Mouse (Mus musculus) CD4-positive helper T cell, adult 2 months (primary cell): Measurements from ENCODE around the gene Olfr1043.
"Not testable (repeated sequence)": the region's sequence is repeated elsewhere in the genome, so short reads cannot be mapped to it uniquely, and the experiment has no call there.

ENCODE experiments used
- DNase-seq: peaks from one replicate; pipeline ENCODE4 v3.0.0-alpha.2; 2012; ENCODE audit warnings: low read depth, missing footprints, low spot score

Olfr1043 gene

DNA sequence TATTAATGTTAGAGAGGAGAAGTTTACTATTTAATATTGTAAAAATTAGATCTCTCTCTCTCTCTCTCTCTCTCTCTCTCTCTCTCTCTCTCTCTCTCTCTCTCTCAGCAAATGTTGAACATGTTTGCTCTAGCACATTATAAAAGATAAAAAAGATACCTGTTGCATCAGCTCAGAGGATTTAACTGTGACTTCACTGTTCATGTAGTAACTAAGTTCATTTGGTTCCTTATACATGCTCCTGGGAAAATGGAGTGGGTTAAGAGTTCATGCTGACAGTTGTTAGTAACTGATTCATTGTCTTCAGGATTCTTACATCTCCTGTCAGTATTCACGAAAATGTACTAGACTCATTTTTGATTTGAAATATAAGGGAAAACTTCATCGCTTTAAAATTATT, at the start of gene Olfr1043:
Olfr1043 (minus strand) TSS at position 101 of the 400 bp plus-strand sequence.
- no peak for DNase-seq

DNA sequence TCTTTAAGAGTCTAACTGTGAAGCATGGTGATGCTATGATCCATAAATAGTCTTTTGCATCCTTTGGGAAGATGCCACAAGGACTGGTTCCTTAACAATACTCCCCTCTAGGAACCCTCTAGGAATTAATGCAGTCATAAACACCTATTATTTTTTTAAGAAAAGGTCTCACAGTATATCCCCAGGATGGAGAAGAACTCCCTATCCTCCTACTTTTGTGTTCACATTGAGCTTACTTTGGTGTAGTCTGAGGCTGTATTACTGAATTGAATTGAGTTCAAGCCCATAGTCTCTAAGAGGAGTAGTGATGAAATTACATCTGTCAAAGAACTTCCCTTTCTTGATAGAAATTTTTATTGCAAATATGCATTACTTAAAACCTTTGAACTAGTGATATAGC, 35.6 kb upstream of the Olfr1043 start, which contains the start of gene Olfr1045:
Olfr1045 (minus strand) TSS at position 101 of the 400 bp plus-strand sequence.
- DNase-seq: no peak

DNA sequence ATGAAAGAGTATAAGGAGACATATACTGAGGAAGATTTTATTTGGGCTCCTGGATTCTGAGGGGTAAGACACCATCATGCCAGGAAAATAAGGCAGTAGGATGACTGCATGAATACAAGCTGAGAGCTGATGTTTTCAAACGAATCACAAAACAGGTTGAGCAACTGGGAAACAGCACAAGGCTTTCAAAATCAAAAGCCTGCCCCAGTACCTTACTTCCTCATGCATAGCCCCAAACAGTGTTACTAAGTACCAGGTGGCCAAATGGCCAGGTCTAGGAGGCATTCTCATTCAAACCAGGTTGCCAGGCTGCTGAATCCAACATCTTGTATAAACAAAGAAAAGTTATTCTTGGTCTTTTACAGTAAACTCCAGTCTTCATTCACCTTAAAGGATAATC, 28.5 kb upstream of the Olfr1043 start:
- no peak for DNase-seq

DNA sequence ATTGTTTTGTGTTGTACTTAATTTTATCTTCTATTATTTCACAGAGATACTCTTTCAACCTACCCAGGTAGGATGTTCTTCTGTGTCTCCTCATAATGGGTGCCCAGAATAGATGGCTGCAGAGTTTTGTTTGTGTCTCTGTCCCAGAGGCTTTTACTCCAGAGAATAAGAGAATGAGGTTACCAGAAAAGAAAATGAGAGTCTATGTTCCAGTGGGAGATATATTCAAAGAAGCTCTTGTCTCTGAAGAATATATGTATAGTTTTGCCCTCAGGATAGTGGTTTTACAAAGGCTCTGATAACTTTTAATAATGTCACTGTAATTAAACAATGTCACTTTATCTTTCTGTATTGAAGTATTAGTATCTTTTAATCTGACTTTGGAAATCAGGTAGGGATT, 18.3 kb upstream of the Olfr1043 start, which contains the start of gene Olfr52:
Olfr52 (minus strand) TSS at position 101 of the 400 bp plus-strand sequence.
- DNase-seq: no peak

DNA sequence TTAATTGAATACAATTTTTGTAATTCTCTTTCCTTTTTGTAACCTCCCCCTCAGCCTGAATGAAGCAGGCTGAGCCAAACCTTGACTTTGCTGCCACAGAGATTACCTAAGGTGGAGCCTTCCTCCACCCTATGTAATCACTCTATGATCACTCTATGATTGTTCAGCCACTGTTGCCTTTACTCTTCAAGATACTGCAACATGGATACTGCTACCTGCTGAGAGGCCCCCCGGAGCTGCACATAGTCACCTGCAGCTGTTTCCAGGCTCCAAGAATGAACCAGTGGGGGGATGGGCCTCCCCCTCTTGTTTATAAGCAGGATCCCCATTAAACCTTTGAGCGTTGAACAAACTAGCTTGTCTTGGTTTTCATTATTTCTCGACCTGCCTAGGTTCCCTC, 12.6 kb upstream of the Olfr1043 start:
- DNase-seq: no peak

DNA sequence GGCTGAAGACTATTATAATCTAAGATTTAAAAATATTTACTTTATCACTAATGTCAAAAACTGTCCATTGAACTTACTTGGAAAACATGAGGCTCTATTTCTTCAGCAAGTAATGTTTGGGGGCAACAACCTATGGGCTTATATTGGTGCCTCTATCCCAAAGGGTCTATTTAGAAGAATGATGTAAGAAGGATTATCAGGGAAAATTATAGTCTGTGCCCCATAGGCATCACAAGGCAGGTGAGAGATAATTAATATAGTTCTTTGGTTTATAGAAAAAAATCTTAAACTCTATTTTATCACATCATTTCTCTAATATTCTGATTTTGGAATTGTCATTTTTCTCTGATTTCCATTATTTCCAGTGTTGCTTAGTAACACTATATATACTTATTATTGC, 10.4 kb upstream of the Olfr1043 start, which contains the start of gene Olfr1044:
Olfr1044 (minus strand) TSS at position 101 of the 400 bp plus-strand sequence.
- DNase-seq: no peak

DNA sequence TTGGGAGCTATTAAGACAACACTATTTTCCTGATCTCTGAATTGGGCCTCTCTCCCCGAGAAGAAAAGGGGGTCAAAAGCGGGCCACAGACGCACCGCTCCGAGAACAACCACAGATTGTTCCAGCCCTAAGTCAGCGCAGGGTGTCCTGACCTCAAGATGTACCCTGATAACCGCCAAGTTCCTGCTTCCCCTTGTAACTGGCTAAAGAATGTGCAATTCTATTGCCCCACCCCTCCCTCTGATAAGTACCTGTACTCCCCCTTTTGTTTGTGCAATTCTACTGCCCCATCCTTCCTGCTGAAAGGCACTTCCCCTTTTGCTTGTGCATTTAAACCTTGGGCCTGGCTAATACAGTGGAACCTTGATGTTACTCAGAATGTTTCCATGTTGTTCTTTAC, 8.1 kb upstream of the Olfr1043 start:
- not testable (repeated sequence) for DNase-seq

DNA sequence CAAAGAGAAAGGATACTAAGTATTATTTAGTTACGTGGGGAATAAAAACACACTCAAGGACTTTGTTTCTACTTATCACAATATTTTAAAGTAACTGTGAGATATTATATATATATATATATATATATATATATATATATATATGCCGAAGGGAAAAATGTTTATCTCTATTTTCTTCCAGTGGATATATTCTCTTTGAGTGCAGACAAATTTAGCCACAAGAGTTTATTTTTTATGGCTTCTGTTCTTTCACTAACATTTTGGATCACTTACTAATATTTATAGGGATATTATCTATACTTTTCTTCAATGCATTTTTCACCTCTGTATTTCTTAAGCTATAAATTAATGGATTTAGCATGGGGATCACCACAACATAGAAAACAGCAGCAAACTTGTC, 5.6 kb downstream of the Olfr1043 start, which contains the start of gene Olfr1042:
Olfr1042 (minus strand) TSS at position 101 of the 400 bp plus-strand sequence.
- DNase-seq: no peak

DNA sequence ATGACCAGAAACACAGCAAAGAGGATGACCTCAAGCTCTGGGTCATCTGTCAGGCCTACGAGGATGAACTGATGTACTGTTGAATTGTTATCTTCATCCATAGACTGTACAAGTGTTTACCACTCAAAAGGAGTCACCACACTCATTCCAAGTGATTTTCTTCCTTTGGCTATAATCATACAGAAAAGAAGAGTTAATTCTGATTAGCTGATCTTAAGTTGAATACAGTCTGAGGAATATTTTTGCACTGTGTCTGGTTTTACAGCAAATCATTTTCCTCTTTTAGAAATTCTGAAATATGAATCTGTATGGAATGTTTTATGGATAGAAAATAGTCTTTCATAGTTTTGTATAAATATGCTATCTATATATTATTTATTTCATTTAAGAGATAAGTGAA, 20.7 kb downstream of the Olfr1043 start, which contains the start of gene Olfr1040:
Olfr1040 (minus strand) TSS at position 101 of the 400 bp plus-strand sequence.
- DNase-seq: no peak

DNA sequence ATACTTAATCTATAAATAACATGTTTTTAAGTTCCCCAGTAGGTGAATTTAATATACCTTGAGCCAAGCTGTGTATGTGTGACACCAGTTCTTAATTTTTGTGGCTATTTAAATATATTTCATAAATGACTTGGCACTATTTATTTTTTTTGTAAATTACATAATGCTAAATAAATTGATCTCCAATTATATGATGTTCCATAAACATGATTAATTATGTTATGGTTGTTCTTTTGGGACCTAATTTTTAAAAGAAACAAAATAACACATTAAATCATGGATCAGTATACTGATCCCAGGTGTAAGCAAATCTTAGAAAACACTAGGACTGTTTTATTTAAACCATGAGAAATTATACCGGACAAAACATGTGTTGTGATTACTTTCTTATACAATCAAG, 31.5 kb downstream of the Olfr1043 start, which contains the start of gene Olfr1039:
Olfr1039 (minus strand) TSS at position 101 of the 400 bp plus-strand sequence.
- DNase-seq: no peak
